Mouse (Mus musculus): ENCODE data around the gene Myo15b.

The Myo15b gene

GRCm38 (mm10) chr11:115858354-115858753, at the start of gene Myo15b:
Gene Myo15b, plus strand, starts transcription at chr11:115858406.
- in situ Hi-C loops (cut with MboI; ENCODE audit: low sequenced_read_pairs), result no loop called here

DNA sequence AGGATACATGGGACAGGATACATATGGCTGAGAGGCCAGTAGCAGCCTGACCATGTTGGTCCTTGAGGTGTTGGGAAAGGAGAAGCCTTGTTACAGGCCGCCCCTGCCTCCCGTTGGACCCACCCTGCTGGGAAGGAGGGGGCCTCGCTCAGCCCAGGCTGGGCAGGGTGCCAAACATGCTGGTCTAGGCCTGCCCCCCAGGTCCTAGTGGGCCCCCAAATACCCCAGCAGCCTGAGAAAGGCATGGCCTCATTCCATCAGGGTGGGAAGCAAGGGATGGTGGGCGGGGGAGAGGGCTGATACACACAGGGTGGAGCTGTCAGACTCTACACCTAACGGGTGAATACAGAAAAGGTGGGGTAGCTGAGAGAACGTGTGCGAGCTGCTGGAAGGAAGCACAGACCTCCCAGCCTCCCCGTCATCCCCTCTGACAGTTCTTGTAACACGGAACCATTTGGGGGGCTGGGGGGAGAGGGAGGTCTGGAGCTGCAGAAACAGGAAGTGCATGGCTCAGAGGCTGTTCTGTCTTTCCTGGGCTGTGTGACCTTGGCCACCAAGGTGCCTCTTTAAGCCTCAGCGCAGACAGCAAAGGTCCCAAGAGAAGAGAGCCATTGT, 49.4 kb upstream of the Myo15b start:
- in situ Hi-C loops (cut with MboI; ENCODE audit: low sequenced_read_pairs), result no loop called here

- in situ Hi-C loops (cut with MboI; ENCODE audit: low sequenced_read_pairs), result no loop called here
These were observed 48.9 kb upstream of the Myo15b start for GRCm38 (mm10) chr11:115809311-115809781.

GRCm38 (mm10) chr11:115810377-115810776, 47.8 kb upstream of the Myo15b start:
- in situ Hi-C loops (cut with MboI; ENCODE audit: low sequenced_read_pairs), result no loop called here

GRCm38 (mm10) chr11:115811381-115812093, 46.7 kb upstream of the Myo15b start:
- in situ Hi-C loops (cut with MboI; ENCODE audit: low sequenced_read_pairs), result no loop called here

GRCm38 (mm10) chr11:115812095-115812494, 46.1 kb upstream of the Myo15b start:
- in situ Hi-C loops (cut with MboI; ENCODE audit: low sequenced_read_pairs), result no loop called here

- in situ Hi-C loops (cut with MboI; ENCODE audit: low sequenced_read_pairs), result no loop called here
These were observed 45.4 kb upstream of the Myo15b start for GRCm38 (mm10) chr11:115812533-115813420.

DNA sequence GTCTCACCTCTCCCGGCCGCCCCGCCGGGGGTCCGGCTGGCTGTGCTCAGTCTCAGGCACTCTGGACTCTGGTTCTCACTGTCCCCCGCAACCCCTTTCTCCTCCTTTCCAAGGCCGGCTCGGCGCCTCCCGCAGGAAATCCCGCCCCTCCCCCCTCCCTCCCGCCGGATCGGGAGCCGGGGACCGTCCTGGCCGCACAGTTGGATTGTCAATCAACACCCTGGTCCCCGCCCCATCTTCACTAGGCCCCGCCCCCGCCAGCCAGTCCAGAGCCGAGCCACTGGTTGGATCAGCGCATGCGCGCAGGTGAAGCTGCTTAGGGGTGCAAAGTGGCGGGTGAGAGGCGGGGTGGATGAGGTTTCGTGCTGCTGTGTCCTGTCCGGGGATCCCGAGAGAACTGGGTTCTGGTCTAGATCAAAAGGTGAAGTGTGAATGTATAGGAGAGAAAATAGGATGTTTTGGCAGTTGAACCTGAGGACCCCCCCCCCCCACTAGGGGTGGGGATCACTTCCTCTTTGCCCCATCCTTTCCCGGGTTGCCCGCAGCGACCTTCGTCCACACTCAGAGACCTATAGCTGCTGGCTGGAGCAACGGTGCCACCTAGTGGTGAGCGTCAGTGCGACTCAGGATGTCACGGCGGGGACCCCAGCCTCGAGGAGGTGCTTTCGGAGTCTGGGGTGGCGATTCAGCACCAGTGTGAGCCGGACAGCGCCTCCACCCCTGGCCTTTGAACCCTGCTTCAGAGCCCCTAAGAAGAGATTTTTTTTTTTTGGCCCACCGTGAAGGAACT, 44.5 kb upstream of the Myo15b start, which contains the start of gene Caskin2:
Gene Caskin2, minus strand, starts transcription at position 133 of the 790 bp plus-strand sequence.
- in situ Hi-C loops (cut with MboI; ENCODE audit: low sequenced_read_pairs), result no loop called here

DNA sequence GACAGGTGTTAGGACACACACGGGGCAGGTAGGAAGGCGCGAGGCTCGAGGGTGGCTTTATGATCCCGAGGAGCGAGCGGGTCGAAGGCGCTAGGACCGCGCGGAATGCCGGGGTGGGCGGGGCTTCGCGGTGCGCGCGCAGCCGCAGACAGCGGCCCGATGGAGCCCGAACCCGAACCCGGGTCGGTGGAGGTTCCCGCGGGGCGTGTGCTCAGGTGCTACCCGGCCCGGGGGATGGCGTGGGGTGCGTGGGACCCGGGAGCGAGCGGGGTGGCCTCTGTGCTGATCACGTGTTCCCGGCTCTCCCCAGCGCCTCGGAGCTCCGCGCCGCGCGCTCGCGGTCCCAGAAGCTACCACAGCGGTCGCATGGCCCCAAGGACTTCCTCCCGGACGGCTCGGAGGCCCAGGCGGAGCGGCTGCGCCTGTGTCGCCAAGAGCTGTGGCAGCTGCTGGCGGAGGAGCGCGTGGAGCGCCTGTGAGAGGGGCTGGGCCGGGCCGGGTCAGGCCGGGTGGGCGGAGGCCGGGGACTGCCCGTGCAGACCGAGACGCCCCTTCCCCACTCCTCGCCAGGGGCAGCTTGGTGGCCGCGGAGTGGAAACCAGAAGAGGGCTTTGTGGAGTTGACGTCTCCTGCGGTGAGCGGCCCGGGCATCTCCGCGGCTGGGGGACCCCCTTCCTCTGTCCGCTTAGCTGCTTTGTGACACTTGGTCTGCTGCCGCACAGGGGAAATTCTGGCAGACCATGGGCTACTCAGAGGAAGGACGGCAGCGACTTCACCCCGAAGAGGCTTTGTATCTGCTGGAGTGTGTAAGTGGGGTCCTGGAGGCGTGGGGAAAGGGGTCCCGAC, 43.4 kb upstream of the Myo15b start, which contains the start of gene Tsen54:
Gene Tsen54, plus strand, starts transcription at position 120 of the 846 bp plus-strand sequence.
- in situ Hi-C loops (cut with MboI; ENCODE audit: low sequenced_read_pairs), result no loop called here

DNA sequence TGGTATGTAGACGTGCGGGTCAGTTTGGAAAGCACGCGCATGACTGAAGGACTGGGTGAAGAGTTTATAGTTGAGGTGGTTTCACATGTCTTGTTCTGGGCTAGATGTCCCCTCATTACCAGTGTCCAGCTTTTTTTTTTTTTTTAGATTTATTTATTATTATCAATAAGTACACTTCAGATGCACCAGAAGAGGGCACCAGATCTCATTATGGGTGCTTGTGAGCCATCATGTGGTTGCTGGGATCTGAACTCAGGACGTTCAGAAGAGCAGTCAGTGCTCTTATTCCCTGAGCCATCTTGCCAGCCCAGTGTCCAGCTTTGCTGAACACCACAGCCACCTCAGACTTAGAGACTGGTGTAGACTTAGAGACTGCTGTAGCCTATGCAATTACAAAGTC, 40.9 kb upstream of the Myo15b start:
- in situ Hi-C loops (cut with MboI; ENCODE audit: low sequenced_read_pairs), result no loop called here

DNA sequence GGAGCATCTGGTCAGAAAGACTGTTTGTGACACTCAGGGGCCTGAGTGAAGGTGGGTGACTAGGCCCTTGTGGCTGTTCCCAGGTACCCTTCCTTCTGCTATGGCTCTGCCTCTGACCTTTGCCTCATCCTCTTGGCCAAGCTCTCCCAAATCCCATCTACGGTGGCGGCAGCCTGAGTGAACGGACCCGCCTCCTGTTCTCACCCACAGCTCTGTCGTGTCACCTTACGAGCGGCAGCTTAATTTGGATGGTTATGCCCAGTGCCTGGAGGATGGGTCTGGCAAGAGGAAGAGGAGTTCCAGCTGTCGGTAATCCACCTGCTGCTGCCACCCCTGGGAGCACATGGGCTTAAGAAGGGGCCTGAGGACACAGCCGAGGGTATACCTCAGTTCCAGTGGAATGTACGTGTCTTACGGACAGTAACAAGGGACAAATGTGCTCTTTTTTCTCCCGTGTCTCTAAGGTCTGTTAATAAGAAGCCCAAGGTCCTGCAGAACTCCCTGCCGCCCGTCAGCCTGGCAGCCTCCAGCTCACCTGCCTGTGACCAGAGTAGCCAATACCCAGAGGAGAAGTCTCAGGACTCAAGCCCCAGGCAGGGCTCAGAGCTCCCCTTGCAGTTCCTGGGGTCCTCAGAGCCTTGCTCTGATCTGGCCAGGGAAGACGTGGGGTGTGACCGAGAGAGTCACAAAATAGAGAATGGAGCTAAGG, 38.1 kb upstream of the Myo15b start:
- in situ Hi-C loops (cut with MboI; ENCODE audit: low sequenced_read_pairs), result no loop called here

DNA sequence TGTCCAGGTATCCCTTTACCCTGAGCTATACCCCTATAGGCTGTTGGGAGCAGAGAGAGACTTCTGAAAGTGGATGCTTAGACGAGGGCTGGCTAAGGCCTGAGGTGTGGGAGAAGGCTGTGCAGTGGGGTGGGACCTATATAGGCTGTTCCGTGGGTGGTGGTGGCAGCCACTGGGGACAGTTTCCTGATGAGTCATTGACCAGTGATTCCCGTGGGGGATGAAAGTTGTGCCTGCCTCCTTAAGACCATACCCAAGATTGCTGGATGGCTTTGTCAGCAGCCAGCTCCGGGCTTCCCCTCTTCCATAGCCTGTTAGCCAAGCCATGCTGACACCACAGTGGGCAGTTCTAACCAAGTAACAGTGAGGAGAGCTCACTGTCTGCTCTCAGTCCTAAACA, 37.2 kb upstream of the Myo15b start:
- in situ Hi-C loops (cut with MboI; ENCODE audit: low sequenced_read_pairs), result no loop called here

- in situ Hi-C loops (cut with MboI; ENCODE audit: low sequenced_read_pairs), result no loop called here
These were observed 34.1 kb upstream of the Myo15b start, which contains the start of gene Llgl2 for GRCm38 (mm10) chr11:115823774-115824740. Gene Llgl2, plus strand, starts transcription at chr11:115824049.

DNA sequence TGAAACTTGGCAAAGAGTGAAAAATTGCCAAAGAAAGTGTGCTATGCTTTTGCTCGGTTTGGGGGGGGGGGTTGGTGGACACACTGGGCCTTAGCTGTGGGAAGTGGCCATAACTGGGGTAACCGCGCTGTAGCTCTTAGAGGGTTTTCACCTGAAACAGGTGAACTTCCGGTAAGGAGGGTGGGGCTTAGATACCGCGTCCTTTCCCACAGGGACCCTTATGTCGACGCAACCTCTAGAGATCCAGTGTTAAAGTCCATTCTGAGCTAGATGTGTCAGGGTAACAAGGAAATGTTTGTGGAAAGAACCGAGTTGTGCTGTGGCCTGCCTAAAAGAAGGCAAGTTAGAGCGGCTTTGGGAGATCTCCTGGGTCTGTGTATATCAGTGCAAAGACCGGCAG, 33.4 kb upstream of the Myo15b start:
- in situ Hi-C loops (cut with MboI; ENCODE audit: low sequenced_read_pairs), result no loop called here

DNA sequence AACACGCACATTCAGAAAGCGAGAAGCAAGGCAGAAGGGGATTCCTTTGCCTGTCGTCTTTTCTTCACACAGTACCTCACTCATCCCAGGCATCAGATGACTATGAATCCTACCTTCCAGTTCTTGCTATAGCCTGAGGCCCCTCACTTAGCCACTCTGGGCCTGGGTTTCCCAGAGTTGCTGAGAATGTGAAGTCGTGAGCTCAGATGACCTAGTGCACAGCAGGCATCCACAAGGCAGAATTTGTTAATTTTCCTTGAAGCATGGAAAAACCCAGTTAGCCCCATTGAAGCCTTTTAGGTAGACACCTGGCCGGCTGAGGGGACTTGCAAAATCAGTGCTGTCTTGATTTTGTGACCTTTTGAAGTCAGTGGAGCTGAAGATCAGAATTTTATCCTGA, 31.7 kb upstream of the Myo15b start:
- in situ Hi-C loops (cut with MboI; ENCODE audit: low sequenced_read_pairs), result no loop called here

- in situ Hi-C loops (cut with MboI; ENCODE audit: low sequenced_read_pairs), result no loop called here
These were observed 30.6 kb upstream of the Myo15b start for GRCm38 (mm10) chr11:115827624-115828023.

DNA sequence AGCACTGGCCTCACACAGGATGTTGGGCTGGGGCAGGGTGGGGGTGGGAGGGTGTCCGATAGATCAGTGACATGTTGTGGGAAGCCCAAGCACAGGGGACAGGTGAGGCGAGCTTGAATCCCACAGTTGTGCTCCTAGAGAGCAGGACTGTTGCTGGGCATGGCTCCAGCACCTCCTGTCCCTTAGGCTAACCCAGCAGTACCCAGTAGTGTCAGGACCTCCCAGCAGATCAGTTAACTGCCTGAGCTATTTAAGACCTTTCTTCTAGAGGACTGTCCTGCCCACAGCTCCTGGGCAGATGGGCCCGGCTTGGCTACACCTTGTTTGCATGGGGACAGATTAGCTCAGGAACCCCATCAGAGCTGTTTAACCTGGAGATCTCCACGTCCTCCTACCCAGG, 29.2 kb upstream of the Myo15b start:
- in situ Hi-C loops (cut with MboI; ENCODE audit: low sequenced_read_pairs), result no loop called here

Data from CH12F3 (cell line).